Mouse (Mus musculus) frontal cortex, postnatal 36 days (tissue): ENCODE data around the gene Gm20821.
"Not testable (repeated sequence)": the region's sequence is repeated elsewhere in the genome, so short reads cannot be mapped to it uniquely, and the experiment has no call there.

Experiments used
- DNase-seq, 2 experiments: peaks; one replicate each; pipeline ENCODE4 v3.0.0; 2022; ENCODE audit warnings: low spot score in 2 of 2

Gm20821 gene

DNA sequence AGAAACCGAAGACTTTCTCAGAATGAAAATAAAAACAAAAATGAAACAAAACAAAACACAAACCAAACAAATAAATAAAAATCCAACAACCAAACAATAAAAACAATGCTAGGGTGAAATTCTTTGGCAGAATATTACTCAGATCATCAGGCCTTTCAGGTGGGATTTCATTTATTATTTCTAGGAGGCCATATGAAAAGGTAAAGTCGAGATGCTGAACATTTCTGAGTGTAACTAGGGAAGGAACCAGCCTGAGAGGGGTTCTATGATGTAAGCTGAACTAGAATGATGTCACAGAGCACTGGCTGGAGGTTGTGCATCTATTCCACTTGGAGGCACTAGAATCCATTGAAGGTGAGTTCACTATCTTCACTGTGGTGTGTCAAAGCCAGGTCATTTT, at the start of gene Gm20821:
Gene Gm20821, plus strand, starts transcription at position 301 of the 400 bp plus-strand sequence.
- DNase-seq: not testable (repeated sequence)
